Mouse (Mus musculus): ENCODE results near the gene 4430402I18Rik.

GRCm38 (mm10) chr19:28844946-28845710, 122.5 kb downstream of the 4430402I18Rik start:
- TF ChIP-seq CTCF (IDR thresholded peaks at IDR 0.05; ENCODE audit: borderline replicate concordance, extremely low read depth, insufficient read depth, insufficient read length) (no peak), POLR2A (IDR thresholded peaks at IDR 0.05; ENCODE audit: borderline replicate concordance, extremely low read depth, insufficient read depth, insufficient read length, poor library complexity, severe bottlenecking) (no peak)

All from brain, embryonic 14.5 days (tissue).